Mouse (Mus musculus) embryonic facial prominence, embryonic 14.5 days (tissue): ENCODE measurements at regions not wholly inside any gene's neighbourhood (a gene's known extent, or its start where the extent isn't known, plus 50 kb on each side); places are given as distances from the start of the nearest gene placed in this dataset.

Source experiments
- ATAC-seq: fragments of 200-750 bp; cut with Nextera tagmentation; 2 replicates; pipeline ENCODE4 v1.8.0; 2017; ENCODE audit warnings: low read depth, moderate number of reproducible peaks, moderate TSS enrichment
- DNase-seq: peaks from one replicate; pipeline ENCODE4 v3.0.0-alpha.2; 2015; ENCODE audit warnings: low spot score
- H3K27ac ChIP-seq: fragments of 300-500 bp; sonication (generic); replicated peaks from 2 replicates; pipeline ENCODE4 v1.5.1; 2014; ENCODE audit warnings: low read depth, mild to moderate bottlenecking, low read length, moderate library complexity
- H3K27me3 ChIP-seq: fragments of 300-500 bp; sonication (generic); replicated peaks from 2 replicates; pipeline ENCODE4 v1.6.1; 2014; ENCODE audit warnings: low read length; ENCODE audit not compliant: control insufficient read depth, insufficient read depth
- H3K36me3 ChIP-seq: fragments of 300-500 bp; sonication (generic); 2 replicates; pipeline ENCODE4 v1.6.1; 2014; ENCODE audit warnings: low read length, mixed read lengths; ENCODE audit not compliant: control insufficient read depth, insufficient read depth
- H3K4me1 ChIP-seq: fragments of 300-500 bp; sonication (generic); 2 replicates; pipeline ENCODE4 v1.6.1; 2014; ENCODE audit warnings: antibody characterized with exemption, low read length; ENCODE audit not compliant: control insufficient read depth, insufficient read depth
- H3K4me2 ChIP-seq: fragments of 300-500 bp; sonication (generic); 2 replicates; pipeline ENCODE4 v1.6.1; 2014; ENCODE audit warnings: low read depth, mild to moderate bottlenecking, low read length, moderate library complexity, mixed read lengths
- H3K4me3 ChIP-seq: fragments of 300-500 bp; sonication (generic); 2 replicates; pipeline ENCODE4 v1.5.1; 2014; ENCODE audit warnings: low read depth, mild to moderate bottlenecking, low read length
- H3K9ac ChIP-seq: fragments of 300-500 bp; sonication (generic); 2 replicates; pipeline ENCODE4 v1.6.1; 2014; ENCODE audit warnings: low read depth, mild to moderate bottlenecking, low read length, moderate library complexity, mixed read lengths
- H3K9me3 ChIP-seq: fragments of 300-500 bp; sonication (generic); 2 replicates; pipeline ENCODE4 v1.6.1; 2016; ENCODE audit warnings: low read length; ENCODE audit not compliant: control insufficient read depth
- WGBS: fragments of 180-500 bp; shearing (Covaris S2); extraction: QIAGEN DNeasy Blood & Tissue Kit; methylation state at CpG from one replicate; pipeline ENCODE4 v1.1.7; 2014; 5-methylcytosine and 5-hydroxymethylcytosine counted together

DNA sequence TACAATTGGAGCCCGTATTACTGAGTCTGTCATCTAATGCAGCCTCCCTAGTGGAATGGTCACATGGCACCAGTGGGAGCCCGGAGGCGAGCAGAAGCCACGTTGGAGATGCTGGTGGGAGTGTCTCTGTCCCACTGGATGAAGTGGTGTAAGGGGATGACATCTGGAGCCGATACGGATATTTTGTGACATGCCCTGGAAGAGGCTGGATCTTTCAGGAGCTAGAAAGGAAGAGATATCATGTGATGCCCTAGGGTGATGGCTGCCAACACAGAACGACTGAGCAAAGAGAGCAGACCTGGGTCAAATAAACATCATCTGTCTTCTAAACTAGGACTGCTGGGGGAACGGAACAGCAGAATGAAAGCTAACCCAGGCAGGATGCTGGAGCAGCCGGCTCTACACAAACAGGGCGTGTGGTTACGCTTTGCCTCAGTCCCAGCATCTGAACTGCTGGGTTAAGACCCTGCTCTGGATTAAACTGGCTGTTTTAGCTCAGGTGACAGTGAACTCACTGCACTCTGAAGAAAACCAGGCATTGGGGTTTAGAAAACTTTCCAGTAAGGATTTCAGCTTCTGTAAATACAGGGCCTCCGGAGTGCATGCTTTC lies 111.7 kb upstream of the Smim15 start:
- DNase-seq, result peak; percentile 21
- peak; percentile 45; the same call in 1 of the 2 replicates for ATAC-seq
- H3K36me3 ChIP-seq, result no peaks in the 10 kb centered on the region
- H3K27me3 ChIP-seq, result 0 out of 2 replicates have a peak, but pooled peaks cover 12% of the 10 kb centered on the region
- WGBS, result 28% methylated on average over 12 of the region's 12 CpGs
- no peak overlapping the region for H3K4me3 ChIP-seq
- H3K9me3 ChIP-seq, result no peaks in the 10 kb centered on the region
- H3K4me1 ChIP-seq, result peaks cover 10% of the 10 kb centered on the region; the same call in 1 of the 2 replicates
- H3K27ac ChIP-seq, result no peak overlapping the region
- no peak overlapping the region for H3K4me2 ChIP-seq
- H3K9ac ChIP-seq, result no peak overlapping the region

- no peaks in the 10 kb centered on the region for H3K36me3 ChIP-seq
- ATAC-seq (no peak), DNase-seq (no peak)
- WGBS, result 81% methylated on average over 7 of the region's 7 CpGs
- H3K9ac ChIP-seq, result no peak overlapping the region
- H3K27me3 ChIP-seq, result 0 out of 2 replicates have a peak, but pooled peaks cover 12% of the 10 kb centered on the region
- H3K4me2 ChIP-seq, result no peak overlapping the region
- peaks cover 10% of the 10 kb centered on the region; the same call in 1 of the 2 replicates for H3K4me1 ChIP-seq
- no peak overlapping the region for H3K4me3 ChIP-seq
- no peak overlapping the region for H3K27ac ChIP-seq
- no peaks in the 10 kb centered on the region for H3K9me3 ChIP-seq
Measured at GRCm38 (mm10) chr13:107931216-107931615, 113.0 kb upstream of the Smim15 start.

DNA sequence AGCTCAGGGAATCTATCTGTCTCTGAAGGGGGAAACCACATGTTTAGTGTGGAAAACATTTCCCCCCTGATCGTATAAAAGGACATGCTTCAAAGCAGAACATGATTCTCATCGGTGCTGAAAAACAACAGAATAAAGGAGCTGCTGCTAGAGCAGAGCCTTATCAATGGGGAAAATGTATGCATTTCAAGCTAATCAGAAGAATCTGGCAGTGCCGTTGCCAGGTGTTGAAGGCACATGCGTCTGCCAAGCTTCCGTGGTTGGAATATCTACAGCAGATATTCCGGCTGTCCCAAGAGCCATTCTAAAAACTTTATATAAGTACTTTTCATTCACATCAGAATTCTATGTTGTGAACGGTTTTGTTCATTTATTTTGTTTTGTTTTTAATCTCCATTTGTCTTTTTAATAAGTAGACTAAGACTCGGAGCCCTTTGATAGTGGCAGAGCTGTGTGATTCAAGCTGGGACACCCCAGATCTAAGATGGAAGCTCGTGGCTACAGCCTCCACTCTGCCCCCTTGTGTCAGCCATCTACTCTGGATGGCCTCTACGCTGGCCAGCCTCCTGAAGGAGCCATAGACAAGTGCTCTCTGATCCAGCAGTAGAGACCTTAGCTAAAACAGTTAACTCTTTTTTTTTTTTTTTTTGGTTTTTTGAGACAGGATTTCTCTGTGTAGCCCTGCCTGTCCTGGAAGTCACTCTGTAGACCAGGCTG lies 116.6 kb upstream of the Smim15 start:
- WGBS, result 66% methylated on average over 10 of the region's 10 CpGs
- no peak overlapping the region for H3K9ac ChIP-seq
- no peak overlapping the region for H3K4me2 ChIP-seq
- H3K36me3 ChIP-seq, result no peaks in the 10 kb centered on the region
- H3K4me1 ChIP-seq, result peaks cover 9% of the 10 kb centered on the region; the same call in 1 of the 2 replicates
- H3K27ac ChIP-seq, result no peak overlapping the region
- H3K9me3 ChIP-seq, result no peaks in the 10 kb centered on the region
- no peak for ATAC-seq
- no peaks in the 10 kb centered on the region for H3K27me3 ChIP-seq
- no peak for DNase-seq
- H3K4me3 ChIP-seq, result no peak overlapping the region

GRCm38 (mm10) chr13:107925470-107925869 lies 118.8 kb upstream of the Smim15 start:
- WGBS, result 47% methylated on average over 8 of the region's 8 CpGs
- no peaks in the 10 kb centered on the region for H3K27me3 ChIP-seq
- no peak overlapping the region for H3K9ac ChIP-seq
- no peak overlapping the region for H3K4me3 ChIP-seq
- peak; percentile 78 for DNase-seq
- peaks cover 12% of the 10 kb centered on the region; the same call in 1 of the 2 replicates for H3K4me1 ChIP-seq
- H3K27ac ChIP-seq, result no peak overlapping the region
- no peaks in the 10 kb centered on the region for H3K36me3 ChIP-seq
- no peak overlapping the region for H3K4me2 ChIP-seq
- H3K9me3 ChIP-seq, result no peaks in the 10 kb centered on the region
- peak; percentile 82 for ATAC-seq

DNA sequence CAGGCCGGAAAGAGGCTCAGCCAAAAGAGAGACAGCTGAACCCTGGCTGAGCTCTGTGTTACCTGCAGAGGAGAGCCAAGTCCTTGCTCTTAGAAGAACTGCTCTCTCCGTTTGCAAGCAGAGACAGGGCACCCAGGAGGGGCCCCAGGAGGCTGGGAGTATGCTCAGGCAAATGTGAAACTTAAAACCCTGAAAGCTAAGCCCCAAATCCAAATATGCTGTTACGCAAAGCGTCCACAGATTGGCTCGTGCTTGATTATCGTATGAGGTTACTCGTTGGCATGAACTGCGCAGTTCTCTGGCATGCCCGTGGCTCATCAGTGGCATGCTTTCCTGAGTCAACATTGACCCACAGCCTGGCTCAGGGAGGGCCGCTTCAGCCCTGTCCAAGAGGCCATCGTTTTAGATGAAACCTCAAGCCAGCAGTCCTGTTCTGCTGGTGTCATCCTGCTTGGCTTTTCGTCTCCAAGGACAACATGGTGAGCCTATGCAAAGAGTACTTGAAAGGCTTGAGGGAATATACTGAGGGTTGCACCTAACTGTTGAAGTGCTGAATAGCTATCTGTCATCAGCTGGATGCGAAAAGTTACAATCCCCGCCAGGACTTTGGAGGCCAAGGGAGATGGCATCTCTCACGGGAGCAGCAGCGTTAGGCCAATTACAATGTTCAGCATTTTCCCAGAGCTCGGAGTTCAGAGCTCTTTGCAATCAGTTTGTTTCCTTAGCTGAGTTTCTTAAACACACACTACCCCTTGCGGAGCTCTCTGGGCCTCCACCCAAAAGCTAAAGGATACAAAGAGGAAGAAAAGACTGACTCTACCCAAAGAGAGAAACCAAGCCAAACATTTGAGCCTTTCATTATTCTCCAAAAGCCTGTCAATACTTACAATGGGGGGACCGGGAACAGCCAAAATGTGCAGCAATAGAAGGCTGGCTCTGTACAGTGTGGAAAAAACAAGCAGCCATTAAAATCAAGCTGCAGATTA lies 120.8 kb upstream of the Smim15 start:
- Histone ChIP-seq H3K4me2 (peak overlapping the region; percentile 38), H3K36me3 (no peaks in the 10 kb centered on the region), H3K9ac (peak overlapping the region; percentile 25; the same call in 1 of the 2 replicates), H3K4me3 (no peak overlapping the region), H3K4me1 (peaks cover 12% of the 10 kb centered on the region; the same call in 1 of the 2 replicates), H3K9me3 (no peaks in the 10 kb centered on the region), H3K27ac (peak overlapping the region; percentile 25), H3K27me3 (no peaks in the 10 kb centered on the region)
- DNase-seq (peak; percentile 91), ATAC-seq (peak; percentile 85)
- WGBS, result 36% methylated on average over 19 of the region's 19 CpGs

DNA sequence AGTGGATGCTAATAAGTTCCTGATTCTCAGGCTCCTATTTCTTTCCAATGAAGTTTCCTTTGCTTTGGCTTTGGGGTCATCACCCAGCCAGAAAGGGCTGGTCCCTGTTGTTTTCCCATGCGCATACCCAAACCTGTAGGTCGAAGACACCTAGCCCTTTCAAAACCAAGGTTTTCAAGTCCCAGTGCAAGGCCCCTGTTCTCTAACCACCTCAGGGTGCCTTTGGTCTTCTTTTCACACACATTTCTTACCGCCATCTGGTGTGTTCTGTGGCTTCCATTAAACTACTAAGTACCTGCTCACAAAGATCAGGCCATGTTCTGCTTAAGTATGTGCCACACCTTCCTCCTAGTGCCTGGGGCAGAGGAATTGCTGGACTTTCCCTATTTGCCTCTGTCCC lies 124.8 kb upstream of the Smim15 start:
- Histone ChIP-seq H3K9ac (no peak overlapping the region), H3K4me3 (no peak overlapping the region), H3K27me3 (no peaks in the 10 kb centered on the region), H3K9me3 (no peaks in the 10 kb centered on the region), H3K4me2 (no peak overlapping the region), H3K36me3 (no peaks in the 10 kb centered on the region), H3K27ac (no peak overlapping the region), H3K4me1 (peaks cover 12% of the 10 kb centered on the region; the same call in 1 of the 2 replicates)
- 76% methylated on average over 3 of the region's 3 CpGs for WGBS
- no peak for DNase-seq
- ATAC-seq, result no peak

DNA sequence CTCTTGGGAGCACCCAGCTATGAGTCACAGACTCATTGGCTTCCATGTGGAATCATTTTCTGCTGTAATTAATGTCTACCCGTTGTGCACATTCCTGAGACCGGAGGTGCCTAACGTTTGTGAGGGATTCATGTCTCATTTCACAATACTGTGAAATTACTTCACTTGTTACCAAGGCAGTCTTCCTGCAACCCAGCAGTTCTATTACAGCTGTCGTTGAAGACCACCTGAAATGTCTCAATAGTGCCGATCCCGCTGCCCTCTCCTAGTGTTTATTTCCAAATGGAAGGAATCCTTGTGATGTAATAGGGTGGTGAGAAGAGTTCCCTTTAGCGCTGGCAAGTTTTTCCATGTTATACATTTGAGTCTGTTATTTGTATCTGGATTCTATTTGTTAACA lies 125.8 kb upstream of the Smim15 start:
- Histone ChIP-seq H3K27me3 (no peaks in the 10 kb centered on the region), H3K9ac (no peak overlapping the region), H3K27ac (no peak overlapping the region), H3K4me3 (no peak overlapping the region), H3K4me1 (peaks cover 9% of the 10 kb centered on the region; the same call in 1 of the 2 replicates), H3K36me3 (no peaks in the 10 kb centered on the region), H3K9me3 (no peaks in the 10 kb centered on the region), H3K4me2 (no peak overlapping the region)
- ATAC-seq (no peak), DNase-seq (no peak)
- WGBS, result 67% methylated on average over 7 of the region's 7 CpGs

DNA sequence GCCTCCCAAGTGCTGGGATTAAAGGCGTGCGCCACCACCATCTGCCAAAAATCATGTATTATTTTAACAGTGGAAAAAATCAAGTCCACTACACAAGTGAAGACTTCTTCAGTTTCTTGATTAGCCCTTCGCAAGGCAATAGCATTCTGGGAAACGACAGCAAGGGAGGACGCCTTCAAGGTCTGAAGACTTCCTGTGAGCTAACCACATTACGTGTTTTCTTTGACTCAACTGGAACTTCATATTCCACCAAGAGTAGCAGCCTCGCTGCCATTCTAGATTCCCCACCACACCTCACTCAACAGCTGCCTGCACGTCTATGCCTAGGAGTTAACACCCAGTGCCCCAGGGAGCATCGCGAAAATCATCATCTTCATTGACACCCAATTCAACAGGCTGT lies 126.2 kb upstream of the Smim15 start:
- Histone ChIP-seq H3K27me3 (no peaks in the 10 kb centered on the region), H3K4me3 (no peak overlapping the region), H3K36me3 (no peaks in the 10 kb centered on the region), H3K4me2 (no peak overlapping the region), H3K9ac (no peak overlapping the region), H3K4me1 (peaks cover 6% of the 10 kb centered on the region; the same call in 1 of the 2 replicates), H3K9me3 (no peaks in the 10 kb centered on the region), H3K27ac (no peak overlapping the region)
- WGBS, result 88% methylated on average over 10 of the region's 10 CpGs
- DNase-seq (no peak), ATAC-seq (no peak)
